Mouse (Mus musculus): ENCODE results near the gene Prrc2b.
A peak's percentile ranks its signal among the peaks of the same experiment; 100 is the strongest.

The Prrc2b gene

GRCm38 (mm10) chr2:32182676-32183296, 31.9 kb downstream of the Prrc2b start:
- no peak for DNase-seq (ENCODE audit: low read depth in 1 of 2, low spot score in 2 of 2)

GRCm38 (mm10) chr2:32187019-32187551, 36.2 kb downstream of the Prrc2b start:
- DNase-seq (ENCODE audit: low read depth in 1 of 2, low spot score in 2 of 2), result no peak

GRCm38 (mm10) chr2:32187649-32188048, 36.8 kb downstream of the Prrc2b start:
- no peak for DNase-seq (ENCODE audit: low read depth in 1 of 2, low spot score in 2 of 2)

DNA sequence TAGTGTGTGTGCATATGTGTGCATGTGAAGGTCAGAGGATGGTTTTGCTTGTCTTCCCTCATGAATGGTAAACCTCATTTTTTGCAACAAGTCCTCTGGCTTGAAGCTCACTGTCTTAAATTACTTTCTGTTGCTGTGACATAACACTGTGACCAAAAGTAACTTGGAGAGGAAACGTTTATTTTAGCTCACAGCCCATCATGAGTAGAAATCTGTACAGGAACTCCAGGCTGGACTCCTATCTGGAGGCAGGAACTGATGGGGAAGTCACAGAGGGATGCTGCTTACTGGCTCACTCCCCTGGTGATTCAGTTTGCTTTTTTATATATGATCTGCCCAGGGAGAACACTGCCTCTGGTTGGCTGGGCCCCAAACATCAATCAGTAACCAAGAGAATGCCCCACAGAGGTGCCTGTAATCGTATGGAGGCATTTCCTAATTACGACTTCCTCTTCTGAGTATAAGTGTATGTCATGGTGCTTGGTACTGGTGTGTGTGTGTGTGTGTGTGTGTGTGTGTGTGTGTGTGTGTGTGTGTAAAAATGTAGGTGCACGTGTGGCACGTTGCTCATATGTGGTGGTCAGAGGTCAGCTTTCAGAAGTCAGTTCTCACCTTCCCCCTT, 38.3 kb downstream of the Prrc2b start:
- peak in 1 of 2 experiments; percentile 7 for DNase-seq (ENCODE audit: low read depth in 1 of 2, low spot score in 2 of 2)

DNA sequence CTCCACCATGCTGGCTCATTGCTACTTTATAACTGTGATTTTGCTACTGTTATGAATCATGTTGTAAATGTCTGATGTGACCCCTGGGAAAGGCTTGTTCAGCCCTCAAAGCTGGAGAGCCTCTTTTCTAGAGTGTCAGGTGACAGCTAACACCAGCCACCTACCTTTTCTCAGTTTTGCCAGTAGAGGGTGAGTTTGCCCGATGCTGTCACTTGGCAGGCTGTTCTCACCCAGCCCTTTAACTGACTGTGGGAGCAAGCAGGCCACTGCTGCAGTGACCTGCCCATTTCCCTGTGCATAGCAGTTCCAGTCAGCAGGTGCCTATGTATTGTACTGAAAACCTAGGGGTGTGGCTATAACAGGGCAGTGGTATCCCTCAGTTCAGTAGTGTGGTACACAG, 39.7 kb downstream of the Prrc2b start:
- no peak for DNase-seq (ENCODE audit: low read depth in 1 of 2, low spot score in 2 of 2)

DNA sequence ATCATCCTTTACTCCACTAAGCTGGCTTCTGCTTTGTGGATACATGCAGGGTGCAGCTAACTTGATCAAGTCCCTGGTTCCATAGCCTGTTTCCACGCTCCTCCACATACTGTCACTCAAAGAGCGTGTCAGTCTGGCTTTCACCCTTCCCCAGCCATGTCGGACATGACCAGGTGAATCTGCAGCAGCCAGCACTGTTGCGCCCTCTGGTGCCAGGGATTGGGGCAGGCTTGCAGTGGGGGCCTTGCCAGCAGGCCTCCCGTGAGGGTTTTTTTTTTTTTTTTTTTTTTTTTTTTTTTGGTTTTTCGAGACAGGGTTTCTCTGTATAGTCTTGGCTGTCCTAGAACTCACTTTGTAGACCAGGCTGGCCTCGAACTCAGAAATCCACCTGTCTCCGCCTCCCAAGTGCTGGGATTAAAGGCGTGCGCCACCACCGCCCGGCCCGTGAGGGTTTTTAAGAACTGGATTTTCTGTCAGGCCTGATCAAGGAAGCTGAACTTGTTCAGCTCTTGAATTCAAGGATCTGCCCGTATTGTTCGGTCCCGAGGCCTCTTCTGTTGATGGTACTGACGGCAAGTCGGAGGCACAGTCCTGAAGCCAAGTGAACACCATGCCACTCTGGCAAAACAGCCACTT, 41.1 kb downstream of the Prrc2b start:
- DNase-seq (ENCODE audit: low read depth in 1 of 2, low spot score in 2 of 2), result no peak

GRCm38 (mm10) chr2:32198977-32199376, 48.1 kb downstream of the Prrc2b start:
- no peak for DNase-seq (ENCODE audit: low read depth in 1 of 2, low spot score in 2 of 2)

DNA sequence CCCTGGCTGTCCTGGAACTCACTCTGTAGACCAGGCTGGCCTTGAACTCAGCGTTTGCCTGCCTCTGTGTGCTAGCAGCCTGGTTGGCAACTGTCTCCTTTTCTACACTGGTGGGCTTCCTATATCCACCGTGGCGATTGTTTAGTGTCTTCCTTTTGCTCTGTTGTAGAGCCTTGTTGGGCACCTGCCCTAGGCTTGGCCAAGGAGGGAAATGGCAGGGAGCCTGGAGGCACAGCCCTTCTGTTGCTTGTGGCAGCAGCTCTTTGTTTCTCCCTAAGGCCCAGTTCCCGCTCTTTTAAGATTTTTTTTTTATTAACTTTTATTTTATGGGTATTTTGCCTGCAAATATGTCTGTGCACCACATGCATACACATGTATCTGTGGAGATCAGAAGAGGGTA, 49.2 kb downstream of the Prrc2b start:
- DNase-seq (ENCODE audit: low read depth in 1 of 2, low spot score in 2 of 2), result no peak

DNA sequence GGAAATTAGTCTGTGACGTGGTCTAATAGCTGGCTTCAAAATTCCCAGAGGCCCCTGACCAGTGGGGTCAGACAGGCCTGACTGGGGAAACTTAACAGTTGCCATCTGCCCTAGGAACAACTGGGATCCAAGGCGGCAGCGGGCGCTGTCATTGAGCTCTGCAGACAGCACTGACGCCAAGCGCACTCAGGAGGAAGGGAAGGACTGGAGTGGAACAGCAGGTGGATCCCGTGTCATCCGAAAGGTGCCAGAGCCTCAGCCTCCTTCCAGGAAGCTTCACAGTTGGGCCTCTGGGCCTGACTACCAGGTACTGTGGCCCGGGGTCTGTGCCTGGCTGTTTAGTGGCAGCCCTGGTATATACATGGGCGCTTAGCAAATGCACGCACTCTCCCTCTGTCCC, 49.8 kb downstream of the Prrc2b start:
- DNase-seq (ENCODE audit: low read depth in 1 of 2, low spot score in 2 of 2), result no peak

- DNase-seq (ENCODE audit: low read depth in 1 of 2, low spot score in 2 of 2), result no peak
Observed at GRCm38 (mm10) chr2:32201527-32201926, 50.6 kb downstream of the Prrc2b start.

DNA sequence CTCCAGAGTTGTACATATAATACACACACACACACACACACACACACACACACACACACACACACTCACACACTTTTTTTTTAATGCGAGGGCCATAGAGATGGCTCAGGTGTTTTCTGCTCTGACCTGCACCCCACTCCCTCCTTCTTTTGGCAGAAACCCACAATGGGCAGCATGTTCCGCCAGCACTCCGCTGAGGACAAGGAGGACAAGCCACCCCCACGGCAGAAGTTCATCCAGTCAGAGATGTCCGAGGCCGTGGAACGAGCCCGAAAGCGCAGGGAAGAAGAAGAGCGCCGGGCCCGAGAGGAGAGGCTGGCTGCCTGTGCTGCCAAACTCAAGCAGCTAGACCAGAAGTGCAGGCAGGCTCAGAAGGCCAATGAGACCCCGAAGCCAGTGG, 53.0 kb downstream of the Prrc2b start:
- DNase-seq (ENCODE audit: low read depth in 1 of 2, low spot score in 2 of 2), result no peak

GRCm38 (mm10) chr2:32207682-32208081, 56.8 kb downstream of the Prrc2b start:
- no peak for DNase-seq (ENCODE audit: low read depth in 1 of 2, low spot score in 2 of 2)

DNA sequence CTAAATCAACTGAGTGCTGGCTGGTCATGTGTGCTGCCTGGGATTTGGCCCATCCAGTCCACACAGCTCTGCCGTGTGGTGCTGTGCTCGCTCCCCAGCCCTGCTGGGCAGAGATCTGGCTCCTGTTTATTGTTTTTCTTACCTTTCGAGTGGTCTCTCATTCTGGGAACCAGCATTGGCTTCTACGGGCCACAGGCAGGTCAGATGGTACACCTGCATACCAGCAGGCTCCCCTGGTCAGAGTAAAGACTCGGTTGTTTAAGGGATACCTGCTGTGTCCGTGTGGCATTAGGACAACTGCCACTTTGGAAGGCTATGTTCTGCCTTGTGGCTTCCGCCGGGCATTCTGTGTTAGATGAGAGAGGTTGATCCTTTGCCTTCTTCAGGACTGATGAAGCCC, 60.8 kb downstream of the Prrc2b start:
- DNase-seq (ENCODE audit: low read depth in 1 of 2, low spot score in 2 of 2), result no peak

- DNase-seq (ENCODE audit: low read depth in 1 of 2, low spot score in 2 of 2), result no peak
Observed at GRCm38 (mm10) chr2:32213000-32213399, 62.1 kb downstream of the Prrc2b start.

DNA sequence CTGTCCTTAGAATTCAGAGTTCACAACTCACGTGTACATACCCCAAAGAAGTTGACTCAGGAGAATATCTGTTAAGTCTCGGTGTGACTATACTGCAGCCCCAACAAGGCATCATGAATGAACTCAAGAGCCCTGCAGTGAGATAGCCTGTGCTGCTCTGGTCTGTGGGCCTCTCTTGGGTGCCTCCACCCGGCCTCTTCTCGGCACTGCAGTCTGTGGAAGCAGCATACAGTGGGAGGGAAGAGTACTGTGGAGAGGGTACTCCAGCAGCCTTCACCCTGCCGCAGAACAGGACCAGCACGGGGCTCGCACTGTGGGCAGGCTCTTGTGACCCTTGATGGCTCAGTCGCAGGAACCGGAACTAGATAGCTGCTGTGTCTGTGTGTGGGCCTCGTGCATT, 64.7 kb downstream of the Prrc2b start:
- DNase-seq (ENCODE audit: low read depth in 1 of 2, low spot score in 2 of 2), result no peak

GRCm38 (mm10) chr2:32216506-32216905, 65.6 kb downstream of the Prrc2b start:
- no peak for DNase-seq (ENCODE audit: low read depth in 1 of 2, low spot score in 2 of 2)

DNA sequence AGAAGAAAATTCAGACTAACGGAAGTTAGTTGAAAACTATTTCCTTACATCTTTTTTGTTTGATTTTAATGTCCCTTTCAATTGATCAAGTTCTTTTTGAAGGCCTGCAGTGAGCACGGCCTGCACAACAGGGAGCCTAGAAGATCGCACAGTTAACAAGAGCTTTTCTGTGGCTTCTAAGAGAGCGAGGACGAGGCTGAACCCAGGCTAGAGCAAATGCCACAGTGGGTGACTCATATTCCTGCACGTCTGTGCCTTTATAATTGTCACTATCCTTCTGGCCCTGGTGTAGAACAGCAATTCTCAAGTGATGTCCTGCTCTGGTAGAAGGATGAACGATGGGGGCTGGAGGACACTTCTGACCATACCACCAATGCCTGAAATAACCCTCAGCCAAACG, 66.8 kb downstream of the Prrc2b start:
- no peak for DNase-seq (ENCODE audit: low read depth in 1 of 2, low spot score in 2 of 2)

DNA sequence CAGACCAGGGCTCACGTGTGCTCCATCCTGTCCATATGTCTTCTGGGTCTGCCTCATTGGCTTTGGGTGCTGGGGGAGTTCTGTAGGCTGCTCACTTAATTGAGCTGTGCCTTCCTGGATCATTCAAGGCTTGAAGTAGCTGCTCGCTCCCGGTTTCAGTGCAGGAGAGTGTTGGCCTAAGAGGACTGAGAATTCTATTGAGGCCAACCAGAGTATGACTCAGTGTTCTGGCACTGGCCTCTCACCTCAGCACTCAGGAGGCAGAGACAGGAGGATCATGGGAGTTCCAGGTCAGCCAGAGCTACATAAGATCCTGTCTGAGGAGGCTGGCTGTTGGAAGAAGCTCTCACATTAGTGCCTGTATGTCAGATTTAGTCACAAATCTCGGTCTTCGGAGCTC, 67.2 kb downstream of the Prrc2b start:
- no peak for DNase-seq (ENCODE audit: low read depth in 1 of 2, low spot score in 2 of 2)

DNA sequence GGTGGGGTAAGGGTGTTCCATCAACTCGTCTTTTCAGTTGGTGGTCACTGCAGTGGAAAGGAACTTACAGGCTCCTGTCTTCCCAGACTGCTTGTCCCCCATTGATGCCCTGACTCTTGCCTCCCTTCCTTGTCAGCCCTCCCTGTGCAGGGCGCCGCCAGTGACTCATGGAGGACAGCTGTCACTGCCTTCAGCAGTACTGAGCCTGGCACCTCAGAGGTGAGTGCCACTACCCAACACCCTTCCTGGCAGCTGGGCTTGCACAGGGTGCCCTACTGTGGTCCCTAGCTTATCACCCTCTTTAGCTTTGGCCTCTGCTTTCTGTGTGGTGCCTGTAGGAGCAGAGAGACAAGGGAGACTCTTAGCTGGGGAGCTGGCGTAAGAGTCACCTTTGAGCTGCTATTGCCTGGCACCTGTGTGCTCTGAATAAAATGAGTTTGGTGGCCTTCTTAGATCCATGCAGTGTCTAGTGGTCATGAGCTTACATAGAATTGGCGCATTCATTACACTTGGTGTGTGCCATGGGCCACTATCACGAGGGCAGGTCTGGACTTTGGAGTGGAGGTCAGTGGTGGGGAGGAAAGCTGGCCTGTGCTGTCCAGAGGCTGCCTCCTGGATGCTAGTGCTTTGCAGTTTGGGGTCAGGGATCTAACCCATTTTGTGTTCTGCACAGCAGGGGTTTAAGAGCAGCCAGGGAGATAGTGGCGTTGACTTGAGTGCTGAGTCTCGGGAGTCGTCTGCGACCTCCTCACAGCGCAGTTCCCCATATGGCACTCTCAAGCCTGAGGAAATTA, 67.9 kb downstream of the Prrc2b start:
- DNase-seq (ENCODE audit: low read depth in 1 of 2, low spot score in 2 of 2), result no peak

DNA sequence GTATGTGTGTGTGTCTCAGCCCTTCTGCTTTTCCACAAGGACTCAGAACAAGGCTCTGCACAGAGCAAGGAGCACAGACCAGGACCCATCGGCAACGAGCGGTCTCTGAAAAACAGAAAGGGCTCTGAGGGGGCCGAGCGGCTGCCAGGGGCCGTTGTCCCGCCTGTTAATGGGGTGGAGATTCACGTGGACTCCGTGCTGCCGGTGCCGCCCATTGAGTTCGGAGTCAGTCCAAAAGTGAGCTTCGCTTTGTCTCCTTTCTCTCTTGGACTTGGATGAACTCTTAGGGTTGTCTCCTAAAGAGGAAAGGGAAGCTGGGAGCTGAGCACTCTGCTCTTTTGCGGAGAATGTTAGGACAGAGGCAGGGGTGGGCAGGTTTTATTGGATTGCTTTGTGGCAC, 68.6 kb downstream of the Prrc2b start:
- DNase-seq (ENCODE audit: low read depth in 1 of 2, low spot score in 2 of 2), result no peak

DNA sequence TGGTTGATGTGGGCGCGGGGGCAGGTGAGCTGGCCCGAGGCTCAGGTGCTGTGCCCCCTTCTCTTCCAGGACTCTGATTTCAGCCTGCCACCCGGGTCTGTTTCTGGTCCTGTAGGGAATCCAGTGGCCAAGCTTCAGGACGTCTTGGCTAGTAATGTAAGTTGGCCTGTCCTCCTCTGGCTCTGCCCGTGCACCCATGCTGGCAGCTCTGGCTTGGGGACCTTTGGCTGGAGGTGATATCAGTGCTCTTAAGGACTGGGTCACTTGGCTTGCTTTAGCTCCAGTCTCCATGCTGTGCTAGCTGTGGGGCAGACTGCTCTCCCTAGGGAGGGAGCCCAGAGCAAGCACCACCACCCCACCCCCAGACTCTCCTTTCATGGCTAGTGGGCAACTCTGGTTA, 69.1 kb downstream of the Prrc2b start:
- DNase-seq (ENCODE audit: low read depth in 1 of 2, low spot score in 2 of 2), result no peak

- DNase-seq (ENCODE audit: low read depth in 1 of 2, low spot score in 2 of 2), result no peak
Observed at GRCm38 (mm10) chr2:32220969-32221368, 70.1 kb downstream of the Prrc2b start.

Data from monocyte, adult 2 months (primary cell).